Mouse (Mus musculus): ENCODE results near the gene Nxnl1. TPM values are rescaled to one million over a fixed set of nuclear protein-coding genes. Genes with fewer than 3 reads are reported as not detected.
A peak's percentile ranks its signal among the peaks of the same experiment; 100 is the strongest.

Gene Nxnl1
- 0.05 TPM in 1 of 2 replicates, not detected in the other for polyA plus RNA-seq (2015; fragmentation: Nextera tagmentation; extraction: Ambion mirVana)

DNA sequence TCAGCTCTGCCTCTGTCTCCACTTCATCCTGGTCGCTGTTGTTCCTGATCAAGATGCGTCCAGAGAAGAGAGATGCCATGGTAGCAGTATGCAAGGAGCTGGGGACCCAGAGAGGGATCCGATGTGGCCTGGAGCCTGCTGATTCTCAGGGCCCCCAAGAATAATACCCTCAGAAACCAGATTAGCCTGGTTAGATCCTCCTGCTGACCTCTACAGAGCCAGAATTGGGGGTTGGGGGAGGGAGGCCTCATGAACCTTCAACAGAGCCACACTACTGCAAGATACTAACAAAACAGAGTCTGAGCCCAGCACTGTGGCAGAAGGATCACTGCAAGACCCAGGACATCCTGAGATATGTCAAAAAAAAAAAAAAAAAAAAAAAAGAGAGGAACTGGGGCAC is at the start of gene Nxnl1:
Nxnl1 (minus strand) TSS at position 101 of the 400 bp plus-strand sequence.
- H3K4me1 ChIP-seq (ENCODE audit: control insufficient read depth, low read depth, low read length), result peaks cover 19% of the 10 kb centered on the region
- H3K9me3 ChIP-seq (replicated peaks; ENCODE audit: control insufficient read depth, low read length), result no peaks in the 10 kb centered on the region
- no peak within 1 kb of the TSS for H3K27ac ChIP-seq (ENCODE audit: low read length)
- 65% methylated on average over 3 of the region's 3 CpGs for WGBS (ENCODE audit: insufficient replicate concordance)
- no peak within 1 kb of the TSS for H3K9ac ChIP-seq (ENCODE audit: low read depth, low read length)
- H3K4me2 ChIP-seq (ENCODE audit: low read depth, low read length), result no peak within 1 kb of the TSS
- no peaks in the 10 kb centered on the region for H3K36me3 ChIP-seq (ENCODE audit: control insufficient read depth, insufficient read depth)
- no peak within 1 kb of the TSS for H3K4me3 ChIP-seq (ENCODE audit: low read depth, low read length)
- peaks cover 30% of the 10 kb centered on the region for H3K27me3 ChIP-seq (ENCODE audit: control insufficient read depth, insufficient read depth, low read depth, low read length)
- no peak for ATAC-seq (ENCODE audit: low read depth)

DNA sequence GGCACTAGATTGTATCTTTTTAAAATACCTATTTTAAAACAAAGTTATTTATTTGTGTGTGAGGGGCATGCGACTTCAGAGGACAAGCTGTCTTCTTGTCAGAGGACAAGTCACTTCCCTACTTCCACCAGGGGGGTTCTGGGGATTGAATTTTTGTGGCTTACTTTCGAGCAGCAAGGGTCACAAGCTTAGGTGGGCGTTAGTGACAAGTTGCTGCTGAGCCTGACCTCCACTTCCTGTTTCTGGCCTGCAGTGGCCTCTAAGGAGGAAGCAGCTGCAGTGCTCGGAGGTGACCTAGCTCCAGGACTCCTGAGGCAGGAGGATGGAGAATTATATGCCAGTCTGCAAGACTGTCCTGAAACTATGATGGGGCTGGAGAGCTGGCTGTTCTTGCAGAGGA is 47.0 kb upstream of the Nxnl1 start:
- no peak for ATAC-seq (ENCODE audit: low read depth)
- Histone ChIP-seq H3K36me3 (ENCODE audit: control insufficient read depth, insufficient read depth) (peaks cover 18% of the 10 kb centered on the region), H3K27ac (ENCODE audit: low read length) (0 out of 2 replicates have a peak overlapping the region, but pooled peaks have one; percentile 24)

DNA sequence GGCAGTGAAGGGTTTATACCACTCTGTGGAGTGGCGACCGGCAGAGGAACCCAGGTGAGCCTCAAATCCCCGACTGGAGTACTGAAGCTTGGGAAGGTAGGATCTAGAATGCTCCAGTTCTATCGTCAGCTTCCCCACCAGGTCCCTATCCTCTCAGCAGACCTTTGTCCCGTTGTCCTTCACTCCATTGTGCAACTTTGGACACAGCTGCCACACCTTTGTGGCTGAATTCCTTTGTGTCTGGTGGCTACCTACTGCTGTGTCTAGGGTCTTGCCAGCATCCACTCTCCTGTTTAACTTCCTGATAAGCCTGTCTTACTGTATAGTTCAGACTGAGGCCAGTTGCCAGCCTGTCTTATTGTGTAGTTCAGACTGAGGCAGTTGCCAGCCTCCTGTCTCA is 45.7 kb upstream of the Nxnl1 start:
- Histone ChIP-seq H3K9ac (ENCODE audit: low read depth, low read length) (peak overlapping the region; percentile 81), H3K36me3 (ENCODE audit: control insufficient read depth, insufficient read depth) (peaks cover 13% of the 10 kb centered on the region), H3K4me2 (ENCODE audit: low read depth, low read length) (peak overlapping the region; percentile 98), H3K4me3 (ENCODE audit: low read depth, low read length) (peak overlapping the region; percentile 86), H3K4me1 (ENCODE audit: control insufficient read depth, low read depth, low read length) (peaks cover 22% of the 10 kb centered on the region), H3K27ac (ENCODE audit: low read length) (no peak overlapping the region), H3K27me3 (ENCODE audit: control insufficient read depth, insufficient read depth, low read depth, low read length) (no peaks in the 10 kb centered on the region), H3K9me3 (replicated peaks; ENCODE audit: control insufficient read depth, low read length) (no peaks in the 10 kb centered on the region)
- 26% methylated on average over 5 of the region's 5 CpGs for WGBS (ENCODE audit: insufficient replicate concordance)
- no peak for ATAC-seq (ENCODE audit: low read depth)

More for the DNA sequence above, 47.0 kb upstream of the Nxnl1 start:
- WGBS (ENCODE audit: insufficient replicate concordance), result 42% methylated on average over 4 of the region's 4 CpGs
- Histone ChIP-seq H3K4me3 (ENCODE audit: low read depth, low read length) (no peak overlapping the region), H3K9ac (ENCODE audit: low read depth, low read length) (no peak overlapping the region), H3K4me2 (ENCODE audit: low read depth, low read length) (no peak overlapping the region), H3K9me3 (replicated peaks; ENCODE audit: control insufficient read depth, low read length) (no peaks in the 10 kb centered on the region), H3K4me1 (ENCODE audit: control insufficient read depth, low read depth, low read length) (peaks cover 22% of the 10 kb centered on the region), H3K27me3 (ENCODE audit: control insufficient read depth, insufficient read depth, low read depth, low read length) (no peaks in the 10 kb centered on the region)

DNA sequence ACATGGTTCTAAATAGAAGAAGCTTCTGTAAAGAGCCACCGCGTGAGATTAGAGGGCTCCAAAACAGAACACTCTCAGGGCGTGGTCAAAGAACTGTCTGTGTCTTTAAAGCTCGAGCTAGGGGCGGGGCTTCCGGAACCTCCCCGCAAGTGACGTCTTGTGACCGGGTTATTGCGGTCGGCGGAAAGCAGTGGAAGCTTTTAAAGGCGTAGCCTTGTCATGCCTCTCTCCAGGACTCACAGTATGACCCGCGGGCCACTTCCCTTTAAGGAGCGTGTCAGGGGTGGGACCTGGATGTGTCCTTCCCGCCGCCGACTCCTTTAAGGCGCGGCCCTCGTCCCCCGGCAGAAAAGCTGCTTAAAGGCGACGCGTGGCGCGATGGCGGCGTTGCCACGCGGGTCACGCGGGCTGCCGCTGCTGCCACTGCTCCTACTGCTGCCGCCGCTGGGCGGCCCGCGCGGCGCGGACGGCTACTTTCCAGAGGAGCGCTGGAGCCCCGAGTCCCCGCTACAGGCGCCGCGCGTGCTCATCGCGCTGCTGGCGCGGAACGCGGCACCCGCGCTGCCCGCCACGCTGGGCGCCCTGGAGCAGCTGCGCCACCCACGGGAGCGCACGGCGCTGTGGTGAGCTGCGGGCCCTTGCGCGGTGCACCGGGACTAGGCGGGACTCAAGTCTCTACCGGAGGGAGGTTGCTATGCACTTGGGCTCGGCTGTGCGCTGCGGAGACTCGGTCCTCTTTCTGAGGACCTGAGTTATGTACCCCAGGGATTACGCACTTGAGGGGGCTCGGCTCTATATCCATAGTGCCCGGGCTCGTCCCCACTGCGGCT is 44.6 kb upstream of the Nxnl1 start, which contains the start of gene Colgalt1:
Colgalt1 (plus strand) TSS at position 177 of the 830 bp plus-strand sequence.
- WGBS (ENCODE audit: insufficient replicate concordance), result 0% methylated on average over 82 of the region's 82 CpGs
- H3K4me3 ChIP-seq (ENCODE audit: low read depth, low read length), result peak within 1 kb of the TSS; percentile 86
- ATAC-seq (ENCODE audit: low read depth), result peak; percentile 99
- peak within 1 kb of the TSS; percentile 98 for H3K4me2 ChIP-seq (ENCODE audit: low read depth, low read length)
- peaks cover 22% of the 10 kb centered on the region for H3K4me1 ChIP-seq (ENCODE audit: control insufficient read depth, low read depth, low read length)
- no peaks in the 10 kb centered on the region for H3K9me3 ChIP-seq (replicated peaks; ENCODE audit: control insufficient read depth, low read length)
- H3K27ac ChIP-seq (ENCODE audit: low read length), result peak within 1 kb of the TSS; percentile 77
- peaks cover 8% of the 10 kb centered on the region for H3K36me3 ChIP-seq (ENCODE audit: control insufficient read depth, insufficient read depth)
- H3K27me3 ChIP-seq (ENCODE audit: control insufficient read depth, insufficient read depth, low read depth, low read length), result no peaks in the 10 kb centered on the region
- H3K9ac ChIP-seq (ENCODE audit: low read depth, low read length), result peak within 1 kb of the TSS; percentile 81

DNA sequence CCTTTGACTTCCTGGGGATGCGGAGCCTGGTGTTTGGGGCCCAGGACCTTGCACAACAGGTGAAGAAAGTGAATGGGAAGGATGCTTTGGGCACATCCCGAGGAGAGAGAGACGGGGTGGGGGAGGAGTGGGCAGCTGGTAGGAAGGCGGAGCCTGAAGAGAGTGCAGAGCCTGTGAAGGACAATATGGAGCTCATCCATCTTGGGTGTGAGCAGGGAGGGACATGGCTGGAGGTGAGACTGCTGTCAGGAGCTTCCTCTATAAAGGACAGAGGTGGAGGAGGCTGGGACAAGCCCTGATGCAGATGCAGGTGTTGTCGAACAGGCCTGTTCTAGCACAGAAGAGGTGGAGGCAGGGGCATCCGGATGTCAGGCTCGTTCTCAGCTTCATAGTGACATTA is 37.6 kb upstream of the Nxnl1 start:
- ATAC-seq (ENCODE audit: low read depth), result no peak
- Histone ChIP-seq H3K27ac (ENCODE audit: low read length) (no peak overlapping the region), H3K9me3 (replicated peaks; ENCODE audit: control insufficient read depth, low read length) (no peaks in the 10 kb centered on the region), H3K4me2 (ENCODE audit: low read depth, low read length) (no peak overlapping the region), H3K4me3 (ENCODE audit: low read depth, low read length) (no peak overlapping the region), H3K4me1 (ENCODE audit: control insufficient read depth, low read depth, low read length) (peaks cover 8% of the 10 kb centered on the region), H3K36me3 (ENCODE audit: control insufficient read depth, insufficient read depth) (no peaks in the 10 kb centered on the region), H3K9ac (ENCODE audit: low read depth, low read length) (no peak overlapping the region), H3K27me3 (ENCODE audit: control insufficient read depth, insufficient read depth, low read depth, low read length) (peaks cover 23% of the 10 kb centered on the region)
- WGBS (ENCODE audit: insufficient replicate concordance), result 51% methylated on average over 7 of the region's 7 CpGs

DNA sequence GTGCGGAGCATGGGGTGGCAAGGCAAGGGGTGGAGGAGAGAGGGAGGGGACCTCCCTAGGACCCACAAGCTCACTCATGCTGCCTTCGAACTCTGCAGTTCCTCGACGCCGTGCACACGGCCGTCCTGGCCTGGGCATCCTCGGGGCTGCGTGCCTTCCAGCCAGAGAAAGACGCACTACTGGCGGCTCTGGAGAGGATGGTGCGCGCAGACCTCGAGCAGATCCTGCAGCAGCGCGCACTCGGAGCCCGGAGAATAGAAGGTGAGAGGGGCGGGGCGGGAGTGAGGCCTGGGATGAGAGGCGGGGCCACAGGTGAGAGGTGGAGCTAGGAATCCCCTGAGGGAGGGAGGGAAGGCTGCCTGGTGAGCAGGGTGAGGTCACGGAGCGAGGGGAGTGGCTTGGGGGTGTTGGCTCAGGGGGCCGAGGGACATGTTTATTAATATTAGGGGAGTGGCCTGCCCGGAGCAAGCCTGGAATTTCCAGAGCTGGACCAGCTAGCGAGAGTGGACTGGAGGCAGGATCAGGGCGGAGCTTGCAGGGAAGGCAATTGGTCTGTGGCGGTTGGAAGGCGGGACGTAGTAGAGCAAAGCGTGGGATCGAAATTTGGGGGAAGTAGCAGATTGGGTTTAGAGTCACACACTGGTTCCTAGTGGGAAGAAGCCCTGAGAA is 36.4 kb upstream of the Nxnl1 start:
- no peaks in the 10 kb centered on the region for H3K36me3 ChIP-seq (ENCODE audit: control insufficient read depth, insufficient read depth)
- peak overlapping the region; percentile 16; the same call in 1 of the 2 replicates for H3K4me3 ChIP-seq (ENCODE audit: low read depth, low read length)
- H3K27me3 ChIP-seq (ENCODE audit: control insufficient read depth, insufficient read depth, low read depth, low read length), result peaks cover 23% of the 10 kb centered on the region
- peak overlapping the region; percentile 35 for H3K4me2 ChIP-seq (ENCODE audit: low read depth, low read length)
- no peak overlapping the region for H3K27ac ChIP-seq (ENCODE audit: low read length)
- ATAC-seq (ENCODE audit: low read depth), result peak; percentile 81
- H3K9ac ChIP-seq (ENCODE audit: low read depth, low read length), result no peak overlapping the region
- peaks cover 8% of the 10 kb centered on the region for H3K4me1 ChIP-seq (ENCODE audit: control insufficient read depth, low read depth, low read length)
- WGBS (ENCODE audit: insufficient replicate concordance), result 9% methylated on average over 32 of the region's 32 CpGs
- no peaks in the 10 kb centered on the region for H3K9me3 ChIP-seq (replicated peaks; ENCODE audit: control insufficient read depth, low read length)

DNA sequence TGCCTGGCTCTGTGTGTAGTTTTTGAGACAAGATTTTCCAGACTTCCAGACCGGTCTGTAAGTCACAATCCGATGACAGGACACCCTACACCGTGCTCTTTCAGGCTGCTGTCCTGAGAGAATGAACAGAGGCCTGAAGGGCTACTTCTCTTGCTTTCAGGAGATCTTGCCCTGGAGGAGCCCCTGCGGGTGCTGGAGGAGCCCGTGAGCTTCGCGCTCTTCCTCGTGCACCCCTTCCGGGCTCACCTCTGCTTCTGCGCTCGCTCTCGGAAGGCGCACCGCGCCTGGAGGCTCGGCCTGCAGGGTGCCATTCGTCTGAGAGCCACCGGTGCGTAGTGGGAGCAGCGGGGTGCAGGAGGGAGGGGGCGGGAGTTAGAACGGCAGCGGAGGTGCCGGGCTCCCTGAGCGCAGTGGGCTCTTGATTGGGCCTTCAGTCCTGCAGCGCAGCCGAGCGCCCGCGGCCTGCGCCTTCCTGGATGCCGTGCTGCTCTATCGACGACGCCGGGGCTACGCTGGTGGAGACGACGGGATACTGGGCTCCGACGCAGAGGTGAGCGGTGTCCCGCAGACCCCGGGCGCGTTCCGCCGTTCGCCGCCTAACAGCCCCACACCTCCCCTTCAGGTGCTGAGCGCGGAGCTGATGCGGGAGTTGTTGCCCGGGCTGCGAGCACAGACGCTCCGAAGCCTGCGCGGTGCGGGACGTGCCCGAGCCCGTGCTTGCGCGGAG is 35.7 kb upstream of the Nxnl1 start:
- Histone ChIP-seq H3K9ac (ENCODE audit: low read depth, low read length) (no peak overlapping the region), H3K27me3 (ENCODE audit: control insufficient read depth, insufficient read depth, low read depth, low read length) (peaks cover 23% of the 10 kb centered on the region), H3K4me3 (ENCODE audit: low read depth, low read length) (peak overlapping the region; percentile 16; the same call in 1 of the 2 replicates), H3K4me2 (ENCODE audit: low read depth, low read length) (peak overlapping the region; percentile 35; the same call in 1 of the 2 replicates), H3K4me1 (ENCODE audit: control insufficient read depth, low read depth, low read length) (peaks cover 8% of the 10 kb centered on the region), H3K36me3 (ENCODE audit: control insufficient read depth, insufficient read depth) (no peaks in the 10 kb centered on the region), H3K27ac (ENCODE audit: low read length) (no peak overlapping the region), H3K9me3 (replicated peaks; ENCODE audit: control insufficient read depth, low read length) (no peaks in the 10 kb centered on the region)
- 4% methylated on average over 65 of the region's 65 CpGs for WGBS (ENCODE audit: insufficient replicate concordance)
- ATAC-seq (ENCODE audit: low read depth), result peak; percentile 23; the same call in 1 of the 2 replicates

DNA sequence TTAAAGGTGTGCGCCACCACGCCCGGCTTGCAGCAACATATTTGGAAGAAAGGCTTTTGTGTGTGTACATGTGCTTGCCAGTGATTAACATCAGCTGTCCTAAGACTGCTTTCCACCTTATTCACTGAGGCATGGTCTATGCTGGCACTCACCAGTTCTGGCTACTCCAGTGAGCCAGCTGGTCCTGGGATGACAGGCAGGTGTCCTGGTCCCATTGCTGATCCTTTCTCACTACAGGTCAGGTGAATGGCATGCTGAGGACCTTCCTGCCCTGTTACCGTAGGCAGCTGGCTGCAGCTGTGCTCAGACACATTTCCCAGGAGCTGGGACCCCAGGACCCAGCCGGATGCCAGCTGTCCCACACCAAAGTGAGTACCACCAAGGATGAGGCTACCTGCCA is 32.4 kb upstream of the Nxnl1 start:
- Histone ChIP-seq H3K4me1 (ENCODE audit: control insufficient read depth, low read depth, low read length) (peaks cover 10% of the 10 kb centered on the region), H3K27ac (ENCODE audit: low read length) (no peak overlapping the region), H3K9ac (ENCODE audit: low read depth, low read length) (no peak overlapping the region), H3K36me3 (ENCODE audit: control insufficient read depth, insufficient read depth) (no peaks in the 10 kb centered on the region), H3K27me3 (ENCODE audit: control insufficient read depth, insufficient read depth, low read depth, low read length) (peaks cover 23% of the 10 kb centered on the region), H3K4me3 (ENCODE audit: low read depth, low read length) (no peak overlapping the region), H3K4me2 (ENCODE audit: low read depth, low read length) (no peak overlapping the region), H3K9me3 (replicated peaks; ENCODE audit: control insufficient read depth, low read length) (no peaks in the 10 kb centered on the region)
- no peak for ATAC-seq (ENCODE audit: low read depth)
- WGBS (ENCODE audit: insufficient replicate concordance), result 75% methylated on average over 5 of the region's 5 CpGs

All from liver, embryonic 16.5 days (tissue).